Mouse (Mus musculus): ENCODE results near the gene Aaed1. TPM values are rescaled to one million over a fixed set of nuclear protein-coding genes. Genes with fewer than 3 reads are reported as not detected.

Aaed1 gene
- polyA plus RNA-seq, 1 experiment: 2.0 TPM

DNA sequence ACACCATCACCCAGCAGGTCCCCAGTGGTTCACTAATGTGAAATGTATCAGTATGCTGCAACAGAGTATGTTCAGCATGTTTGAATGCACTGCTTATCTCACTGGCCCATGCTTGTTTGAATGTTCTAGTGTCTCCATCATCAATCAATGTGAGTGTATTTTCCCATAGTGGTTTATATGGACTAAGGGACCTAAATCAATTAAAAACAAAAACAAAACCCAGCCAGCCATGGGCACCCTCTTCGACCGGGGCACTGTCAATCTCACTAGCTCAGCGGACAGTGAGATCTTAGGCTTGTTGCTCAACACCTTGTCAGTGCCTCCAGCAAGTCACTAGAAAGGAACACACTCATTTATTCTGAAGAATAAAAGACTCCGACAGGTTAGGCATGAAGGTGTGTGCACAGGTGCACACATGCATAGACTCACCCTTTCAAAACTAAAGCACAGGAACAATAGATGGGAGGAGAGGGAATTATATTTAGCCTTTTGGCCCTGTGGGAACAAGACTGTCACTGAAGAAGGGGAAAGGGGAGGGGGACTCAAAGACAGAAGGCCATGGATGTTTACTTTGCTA, 67.7 kb downstream of the Aaed1 start:
- no peak for TF ChIP-seq GATA1 (IDR thresholded peaks at IDR 0.05; ENCODE audit: low read length)

DNA sequence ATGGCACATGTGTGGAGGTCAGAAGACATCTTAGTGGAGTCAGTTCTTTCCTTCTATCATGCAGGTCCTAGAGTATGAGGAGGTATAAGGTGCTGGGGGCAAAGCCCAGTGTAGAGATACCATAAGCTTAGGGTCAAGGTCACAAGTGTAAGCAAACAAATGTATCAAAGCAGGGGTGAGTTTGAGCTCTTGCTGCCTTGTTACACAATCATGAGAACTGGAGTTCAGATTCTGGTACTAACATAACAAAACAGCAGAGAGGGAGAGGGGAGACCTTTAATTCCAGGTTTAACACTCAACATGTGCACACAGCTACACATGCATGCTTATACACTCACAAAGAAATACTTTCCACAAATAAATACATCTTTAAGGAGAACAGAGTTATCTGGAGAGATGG, 69.8 kb downstream of the Aaed1 start:
- TF ChIP-seq GATA1 (IDR thresholded peaks at IDR 0.05; ENCODE audit: low read length): no peak

DNA sequence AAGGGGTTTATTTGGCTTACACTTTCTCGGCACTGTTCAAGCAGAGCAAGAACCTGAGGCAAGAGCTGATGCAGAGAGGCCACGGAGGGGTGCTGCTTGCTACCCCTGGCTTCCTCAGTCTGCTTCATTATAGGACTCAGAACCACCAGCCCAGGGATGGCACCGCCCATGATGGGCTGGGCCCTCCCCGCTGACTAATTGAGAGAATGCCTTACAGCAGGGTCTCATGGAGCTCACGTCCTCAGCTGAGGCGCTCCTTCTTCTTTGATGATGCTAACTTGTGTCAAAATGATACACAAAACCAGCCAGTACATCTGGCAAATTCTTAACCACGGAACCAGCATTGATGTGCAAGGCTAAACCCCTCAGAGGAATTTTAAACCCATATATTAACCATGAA, 71.9 kb downstream of the Aaed1 start:
- TF ChIP-seq GATA1 (IDR thresholded peaks at IDR 0.05; ENCODE audit: low read length): no peak

DNA sequence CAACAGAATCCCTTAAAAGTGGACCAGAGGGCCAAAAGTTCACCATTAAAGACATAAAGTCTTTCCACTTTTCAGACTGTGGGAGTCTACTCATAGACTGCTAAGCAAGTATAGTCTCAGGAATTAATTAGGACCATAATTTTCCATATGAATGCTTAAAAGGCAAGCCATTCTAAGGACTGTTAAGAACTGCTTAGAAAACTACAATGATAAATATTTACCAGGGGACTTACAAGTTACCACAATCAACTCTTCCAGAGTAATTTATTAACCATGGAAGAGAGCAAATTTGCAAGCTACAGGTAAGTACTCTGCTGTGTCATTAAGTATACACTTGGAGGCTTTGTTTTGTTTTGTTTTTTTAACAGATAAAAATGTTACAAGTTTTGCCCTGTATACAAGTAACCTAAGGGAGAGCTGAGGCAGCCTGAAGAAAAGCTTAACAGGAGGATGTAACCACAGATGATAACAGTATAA, 74.8 kb downstream of the Aaed1 start:
- TF ChIP-seq GATA1 (IDR thresholded peaks at IDR 0.05; ENCODE audit: low read length): no peak

DNA sequence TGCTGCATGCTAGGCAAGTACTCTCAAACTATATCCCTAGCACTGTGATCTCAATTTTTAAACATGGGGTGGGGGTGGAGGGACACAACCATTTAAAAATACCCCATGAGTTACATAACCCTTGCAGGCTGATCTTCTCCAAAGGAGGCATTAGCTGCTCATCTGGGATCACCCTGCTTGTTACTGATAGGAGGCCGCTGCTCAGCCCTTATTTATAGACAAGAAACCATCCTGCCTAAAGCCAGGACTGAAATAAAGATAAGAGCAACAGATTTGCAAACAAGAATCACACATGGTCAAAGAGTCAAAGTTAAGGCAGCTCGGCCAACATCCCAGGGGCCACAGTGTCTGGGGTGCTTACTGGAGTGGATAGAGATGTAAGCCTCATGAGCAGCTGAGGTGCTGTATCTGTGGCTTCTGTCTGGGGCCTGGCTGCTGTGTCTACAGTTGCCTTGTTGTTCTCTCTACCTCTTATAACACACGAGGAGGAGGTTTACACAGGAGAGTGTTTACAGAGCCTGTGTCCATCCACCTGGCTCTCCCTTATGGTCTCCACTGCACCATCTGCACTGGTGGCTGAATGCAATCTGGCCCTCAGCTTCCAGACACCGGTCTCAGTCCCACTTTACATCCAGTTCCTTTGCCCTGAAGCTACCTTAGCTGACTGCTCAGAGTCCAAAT, 75.4 kb downstream of the Aaed1 start:
- TF ChIP-seq GATA1 (IDR thresholded peaks at IDR 0.05; ENCODE audit: low read length): no peak

DNA sequence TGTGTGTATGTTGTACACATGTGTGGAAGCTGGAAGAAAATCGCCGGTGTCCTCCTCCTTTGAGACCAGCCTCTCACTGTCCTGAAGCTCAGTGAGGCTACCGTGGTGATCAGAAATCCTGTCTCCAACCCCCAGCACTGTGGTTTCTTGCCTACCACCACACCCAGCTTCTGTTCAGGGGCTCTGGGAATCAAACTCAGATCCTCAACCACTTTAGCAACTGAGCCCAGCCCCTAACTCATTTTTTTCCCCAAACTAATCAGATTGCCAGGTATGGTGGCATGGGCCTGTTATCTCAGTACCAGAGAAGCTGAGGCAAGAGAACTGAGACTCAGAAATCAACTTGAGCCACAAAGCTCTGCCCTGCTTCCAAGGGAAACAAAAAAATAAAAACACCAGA, 76.7 kb downstream of the Aaed1 start:
- TF ChIP-seq GATA1 (IDR thresholded peaks at IDR 0.05; ENCODE audit: low read length): no peak

DNA sequence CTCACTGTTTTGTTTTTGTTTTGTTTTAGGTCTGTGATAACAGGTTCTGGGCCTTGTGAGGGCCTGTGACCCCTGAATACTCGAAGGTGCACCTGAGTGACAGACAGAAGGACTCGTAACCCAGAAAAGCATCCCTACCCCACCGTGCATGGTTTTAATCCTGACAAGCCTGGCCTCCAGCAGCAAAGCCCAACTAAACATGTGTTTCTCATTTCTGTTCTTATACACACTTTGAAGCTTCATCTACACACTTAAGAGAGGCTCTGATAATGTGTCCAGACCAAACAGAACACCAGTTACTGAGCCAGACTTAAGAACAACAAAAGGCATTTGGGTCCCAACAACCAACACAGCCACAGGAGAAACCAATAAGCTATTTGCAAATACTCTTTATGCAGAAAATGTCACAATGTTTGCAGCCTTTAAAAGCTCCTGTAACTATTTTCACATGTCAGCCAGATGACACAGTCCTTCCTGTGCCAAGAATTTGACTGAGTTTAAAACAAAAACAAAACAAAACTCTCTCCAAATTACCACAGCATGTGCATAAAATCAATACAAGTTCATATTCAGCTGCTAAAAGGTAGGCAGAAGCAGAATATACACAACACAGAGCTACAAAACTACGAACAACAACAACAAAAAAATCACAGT, 77.3 kb downstream of the Aaed1 start:
- no peak for TF ChIP-seq GATA1 (IDR thresholded peaks at IDR 0.05; ENCODE audit: low read length)

DNA sequence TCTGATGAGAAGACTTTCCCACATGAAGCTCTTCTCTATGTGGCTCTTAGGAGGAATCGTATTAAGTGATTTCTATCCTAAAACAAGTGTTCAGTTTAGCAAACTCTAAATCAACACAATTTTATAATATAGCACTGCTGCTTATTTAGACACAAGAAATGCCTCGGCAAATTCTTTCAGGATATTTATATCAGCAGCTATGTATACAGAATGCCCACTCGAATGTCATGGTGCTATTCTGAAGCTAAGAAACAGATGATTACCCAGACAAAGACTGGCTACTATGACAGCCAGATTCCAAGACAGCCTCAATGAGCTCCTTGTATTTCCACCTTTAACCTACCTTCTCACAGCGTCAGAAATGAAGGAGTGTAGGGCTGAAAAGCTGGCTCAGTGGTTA, 79.4 kb downstream of the Aaed1 start:
- no peak for TF ChIP-seq GATA1 (IDR thresholded peaks at IDR 0.05; ENCODE audit: low read length)

DNA sequence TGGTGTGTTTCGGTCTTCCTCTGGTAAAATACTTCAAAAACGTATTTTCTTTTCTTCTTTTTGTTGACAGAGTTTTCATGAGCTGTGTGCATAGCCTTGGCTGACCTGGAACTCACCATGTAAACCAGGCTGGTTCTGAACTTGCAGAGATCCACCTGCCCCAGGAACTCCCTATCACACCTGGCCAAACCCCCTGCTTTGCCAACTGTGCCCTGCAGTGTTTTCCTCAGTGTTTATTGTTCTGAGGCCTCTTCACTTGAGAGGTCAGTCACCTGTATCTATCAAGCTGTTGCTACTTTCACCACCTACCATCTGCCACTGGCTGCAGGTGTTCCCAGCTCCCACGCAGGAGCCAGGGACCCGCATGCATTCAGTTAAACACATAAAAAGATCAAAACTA, 85.8 kb downstream of the Aaed1 start:
- TF ChIP-seq GATA1 (IDR thresholded peaks at IDR 0.05; ENCODE audit: low read length): no peak

DNA sequence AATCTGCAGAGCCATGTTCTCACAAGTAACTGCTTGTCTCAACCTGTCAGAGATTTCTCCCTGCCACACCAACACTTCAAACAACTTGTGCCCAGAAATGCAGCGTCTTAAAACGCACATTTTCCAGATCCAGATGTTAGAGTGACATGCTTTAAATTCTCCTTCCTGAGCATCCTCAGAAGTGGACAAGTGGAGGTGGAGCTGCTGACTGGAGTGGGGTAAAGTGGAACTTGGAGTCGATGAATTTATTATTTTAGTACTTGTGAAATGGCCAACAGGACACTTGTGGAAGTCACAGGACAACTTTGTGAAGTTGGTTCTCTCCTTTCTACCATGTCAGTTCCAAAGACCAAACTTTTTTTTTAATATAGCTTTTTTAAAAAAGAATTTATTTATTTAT, 86.8 kb downstream of the Aaed1 start:
- no peak for TF ChIP-seq GATA1 (IDR thresholded peaks at IDR 0.05; ENCODE audit: low read length)

Other genes with a start within 250 kb of the Aaed1 start
- not detected in 2 replicates for gene Hsd17b3, start 223.5 kb downstream of the Aaed1 start, polyA plus RNA-seq (2012)
- not detected in 2 replicates for gene Slc35d2, start 183.3 kb downstream of the Aaed1 start, polyA plus RNA-seq (2012)
- gene Zfp367, start 159.5 kb downstream of the Aaed1 start, polyA plus RNA-seq (2012): 8.1 and 9.5 TPM in 2 replicates
- 42.0 and 70.8 TPM in 2 replicates for gene Habp4, start 150.9 kb downstream of the Aaed1 start, polyA plus RNA-seq (2012)
- 0.12 and 0.23 TPM in 2 replicates for gene Cdc14b, start 37.4 kb downstream of the Aaed1 start, polyA plus RNA-seq (2012)
- gene Ctsl, start 58.2 kb upstream of the Aaed1 start, polyA plus RNA-seq (2012): 1.3 and 2.2 TPM in 2 replicates
- gene Cdk20, start 119.6 kb upstream of the Aaed1 start, polyA plus RNA-seq (2012): 5.7 and 8.0 TPM in 2 replicates
- gene Fam240b, start 185.1 kb upstream of the Aaed1 start, polyA plus RNA-seq (2012): not detected in 2 replicates